Mouse (Mus musculus) layer of hippocampus, adult 2 months (tissue): ENCODE measurements around the gene Pigs. TPM values are rescaled to one million over a fixed set of nuclear protein-coding genes. Genes with fewer than 3 reads are reported as not detected.
A peak's percentile ranks its signal among the peaks of the same experiment; 100 is the strongest.

Experiments
- DNase-seq, 2 experiments: peaks; one replicate each; pipeline ENCODE4 v3.0.0; 2022; ENCODE audit warnings: low spot score in 2 of 2
- H3K27ac ChIP-seq: fragments of 200-600 bp; 2 replicates; pipeline ENCODE4 v1.8.1; 2022
- H3K4me3 ChIP-seq: fragments of 200-600 bp; 2 replicates; pipeline ENCODE4 v1.8.1; 2022; ENCODE audit warnings: mild to moderate bottlenecking
- CTCF ChIP-seq: fragments of 200-600 bp; conservative IDR thresholded peaks from 2 replicates; pipeline ENCODE4 v1.8.1; 2022; ENCODE audit warnings: antibody characterized with exemption, mild to moderate bottlenecking, moderate library complexity
- total RNA-seq, 2 experiments: library from RNA; stranded (reverse); gene quantifications; 2 replicates each; pipeline ENCODE4 v1.2.3; 2021

Gene Pigs
- total RNA-seq, 2 experiments from 2014 or later: 58.2 to 59.9 TPM

- TF ChIP-seq CTCF: no peak
- H3K27ac ChIP-seq: peak overlapping the region; percentile 33; the same call in 1 of the 2 replicates
- DNase-seq: no peak
- no peak overlapping the region for H3K4me3 ChIP-seq
Observed at GRCm38 (mm10) chr11:78344890-78345715, 16.9 kb downstream of the Pigs start.

GRCm38 (mm10) chr11:78345801-78346200 is 17.6 kb downstream of the Pigs start:
- no peak for TF ChIP-seq CTCF
- Histone ChIP-seq H3K27ac (0 out of 2 replicates have a peak overlapping the region, but pooled peaks have one; percentile 23), H3K4me3 (no peak overlapping the region)
- DNase-seq: no peak

GRCm38 (mm10) chr11:78346326-78347069 is 18.3 kb downstream of the Pigs start:
- no peak for TF ChIP-seq CTCF
- Histone ChIP-seq H3K4me3 (no peak overlapping the region), H3K27ac (no peak overlapping the region)
- DNase-seq: no peak

- Histone ChIP-seq H3K4me3 (no peak overlapping the region), H3K27ac (no peak overlapping the region)
- DNase-seq: peak; percentile 56 to 71
- TF ChIP-seq CTCF: peak; percentile 96
Observed at GRCm38 (mm10) chr11:78347070-78347754, 19.0 kb downstream of the Pigs start.

GRCm38 (mm10) chr11:78347908-78348307 is 19.7 kb downstream of the Pigs start:
- no peak overlapping the region for H3K4me3 ChIP-seq
- TF ChIP-seq CTCF: no peak
- H3K27ac ChIP-seq: no peak overlapping the region
- DNase-seq: no peak

GRCm38 (mm10) chr11:78348474-78348873 is 20.3 kb downstream of the Pigs start:
- no peak for DNase-seq
- H3K4me3 ChIP-seq: no peak overlapping the region
- no peak for TF ChIP-seq CTCF
- no peak overlapping the region for H3K27ac ChIP-seq

GRCm38 (mm10) chr11:78349441-78350358 is 21.5 kb downstream of the Pigs start:
- DNase-seq: no peak
- H3K27ac ChIP-seq: no peak overlapping the region
- no peak for TF ChIP-seq CTCF
- H3K4me3 ChIP-seq: no peak overlapping the region

GRCm38 (mm10) chr11:78353081-78353480 is 24.9 kb downstream of the Pigs start:
- TF ChIP-seq CTCF: no peak
- no peak overlapping the region for H3K4me3 ChIP-seq
- no peak for DNase-seq
- no peak overlapping the region for H3K27ac ChIP-seq

- H3K27ac ChIP-seq: no peak overlapping the region
- no peak for DNase-seq
- H3K4me3 ChIP-seq: no peak overlapping the region
- no peak for TF ChIP-seq CTCF
Observed at GRCm38 (mm10) chr11:78354905-78355304, 26.7 kb downstream of the Pigs start.

- TF ChIP-seq CTCF: peak; percentile 93
- DNase-seq: peak in 1 of 2 experiments; percentile 80
- H3K27ac ChIP-seq: no peak overlapping the region
Observed at GRCm38 (mm10) chr11:78355471-78356238, 27.4 kb downstream of the Pigs start.

GRCm38 (mm10) chr11:78358330-78359007 is 30.3 kb downstream of the Pigs start:
- DNase-seq: peak in 1 of 2 experiments; percentile 52
- Histone ChIP-seq H3K4me3 (no peak overlapping the region), H3K27ac (no peak overlapping the region)
- peak; percentile 89 for TF ChIP-seq CTCF

More at GRCm38 (mm10) chr11:78355471-78356238, 27.4 kb downstream of the Pigs start:
- no peak overlapping the region for H3K4me3 ChIP-seq
